Mouse (Mus musculus): ENCODE results near the gene Il33.

Gene Il33

DNA sequence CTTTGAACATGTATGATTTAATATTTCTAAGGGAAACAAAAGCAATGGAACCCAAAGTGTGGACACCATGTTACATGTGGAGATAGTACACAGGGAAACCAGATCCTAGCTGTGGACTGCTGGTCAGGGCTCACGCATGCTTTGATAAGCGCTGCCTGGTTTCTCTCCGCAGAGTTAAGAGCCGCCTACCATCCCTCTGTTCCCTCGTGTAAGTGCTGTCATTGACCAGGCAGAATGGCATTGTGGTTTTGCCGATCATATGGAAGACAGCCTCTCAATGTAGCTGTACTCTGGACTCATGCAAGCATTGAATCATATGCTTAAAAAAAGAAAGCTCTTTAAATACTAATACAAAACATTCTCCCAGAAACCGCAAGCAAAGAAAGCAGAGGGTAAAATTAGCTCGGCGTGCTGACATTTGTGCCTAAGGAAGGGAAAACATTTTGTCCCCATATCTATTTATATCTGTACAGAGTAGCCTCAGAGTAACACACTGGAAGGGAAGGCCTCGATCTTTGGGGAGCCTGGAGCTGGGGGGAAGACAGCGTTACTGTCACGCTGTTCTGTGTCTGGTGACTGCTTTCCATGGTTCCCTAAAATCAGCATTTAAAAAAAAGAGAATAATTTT is 61.7 kb downstream of the Il33 start:
- DNase-seq (ENCODE audit: low read depth, low spot score) = no peak

DNA sequence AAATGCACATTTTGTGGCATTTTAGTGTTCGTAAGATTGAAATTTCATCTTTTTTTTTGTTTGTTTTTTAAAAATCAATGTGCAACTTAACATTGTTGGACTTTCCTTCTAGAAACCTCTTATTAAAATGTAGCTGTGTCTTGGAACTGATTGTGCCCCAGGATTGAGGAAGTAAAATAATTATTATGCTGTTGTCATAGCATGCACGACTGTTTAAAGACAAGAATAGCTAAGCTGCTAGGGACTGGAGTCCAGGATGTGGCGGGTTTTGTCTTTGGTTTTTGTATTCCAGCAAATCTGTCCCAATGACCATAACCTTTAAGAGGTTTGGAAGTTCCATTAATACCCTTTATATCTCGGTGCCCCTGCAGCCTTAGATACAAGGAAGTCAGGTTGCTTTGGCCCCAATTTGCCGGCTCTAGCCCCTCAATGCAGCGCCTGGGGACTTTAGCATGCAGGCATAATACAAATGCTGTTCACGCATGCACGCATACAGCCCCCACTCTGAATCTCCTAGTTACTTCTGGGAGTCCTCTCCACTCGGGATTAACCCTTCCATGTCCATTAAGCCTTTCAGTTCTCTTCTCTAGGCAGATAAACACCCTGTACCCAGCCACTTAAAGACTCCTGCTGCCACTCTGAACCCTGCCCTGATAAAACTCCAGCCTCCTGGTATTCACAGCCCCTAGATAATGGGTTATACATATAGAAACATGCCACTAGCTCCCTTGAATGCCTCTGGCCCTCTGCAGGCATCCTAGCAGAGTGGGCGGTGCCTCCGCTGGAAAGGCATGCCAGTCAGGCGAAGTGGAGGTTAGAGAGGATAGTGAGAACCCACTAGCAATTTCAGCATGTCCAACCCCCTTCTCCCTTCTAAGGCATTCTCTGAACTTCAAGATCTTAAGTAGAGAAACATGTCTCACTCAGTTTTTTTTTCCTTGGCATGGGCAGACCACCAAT is 75.8 kb downstream of the Il33 start:
- DNase-seq (ENCODE audit: low read depth, low spot score) = no peak

DNA sequence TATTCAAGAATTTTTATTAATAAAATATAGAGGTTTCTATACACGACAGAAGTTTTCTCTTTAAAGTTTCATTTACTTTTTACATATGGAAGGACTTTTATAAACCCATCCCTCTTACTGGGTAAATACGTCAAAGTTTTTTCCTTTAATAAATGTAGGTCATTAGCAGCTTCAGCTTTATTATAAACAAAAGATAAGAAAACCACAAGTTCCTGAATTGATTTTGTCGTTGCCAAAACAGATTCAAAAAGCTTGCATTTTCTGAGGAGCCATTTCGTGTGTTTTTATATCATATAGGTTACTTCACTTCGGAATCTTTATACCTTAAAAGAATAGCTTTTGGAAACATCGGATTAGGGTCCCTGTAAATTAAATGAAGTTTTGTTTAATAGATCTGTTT is 76.6 kb downstream of the Il33 start:
- DNase-seq (ENCODE audit: low read depth, low spot score) = no peak

DNA sequence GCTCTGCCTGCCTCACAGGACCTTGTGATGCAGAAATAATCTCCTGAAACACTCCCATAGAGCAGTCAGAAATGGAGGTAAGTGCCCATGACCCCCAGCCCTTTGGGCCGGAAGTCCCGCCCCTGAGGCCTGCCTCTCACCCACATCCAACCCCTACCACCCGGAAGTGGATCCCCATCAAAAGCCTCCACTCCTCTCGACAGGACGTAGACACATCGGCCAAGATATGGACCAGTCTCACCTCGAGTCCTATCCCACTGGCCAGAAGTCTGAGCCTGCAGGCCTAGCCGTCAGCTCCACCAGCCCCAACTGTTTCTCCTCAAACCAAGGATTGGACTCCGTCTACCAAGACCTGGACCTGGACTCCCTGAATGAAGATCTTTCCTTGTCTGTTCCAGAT is 78.7 kb downstream of the Il33 start, which contains the start of gene Trpd52l3:
TSS of gene Trpd52l3 (plus strand) at position 170 of the 400 bp plus-strand sequence.
- no peak for DNase-seq (ENCODE audit: low read depth, low spot score)

DNA sequence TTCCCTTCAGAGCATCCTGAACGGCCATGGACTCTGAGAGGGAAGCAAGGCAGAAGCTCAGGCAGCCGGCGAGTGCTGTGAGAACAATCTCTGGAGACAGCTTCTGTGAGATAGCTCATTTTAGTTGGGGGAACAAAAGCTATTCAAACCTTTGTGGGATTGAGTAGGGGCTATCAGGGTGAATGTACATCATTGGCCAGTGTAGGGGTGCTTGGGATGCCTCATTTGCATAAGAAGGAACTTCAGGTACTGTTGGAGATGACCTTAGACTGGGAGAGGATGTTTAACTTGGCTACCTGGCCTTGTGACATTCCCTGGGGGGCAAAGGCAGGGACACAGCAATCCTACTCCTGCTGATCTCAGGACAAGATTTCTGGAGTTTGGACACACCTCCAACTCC is 81.5 kb downstream of the Il33 start:
- DNase-seq (ENCODE audit: low read depth, low spot score) = no peak

All from CD4-positive helper T cell, adult 2 months (primary cell).